Mouse (Mus musculus): ENCODE results near the gene Pros1. TPM values are rescaled to one million over a fixed set of nuclear protein-coding genes. Genes with fewer than 3 reads are reported as not detected.

Pros1 gene
- total RNA-seq, 2 experiments from 2014 or later = 3.0 to 3.4 TPM

DNA sequence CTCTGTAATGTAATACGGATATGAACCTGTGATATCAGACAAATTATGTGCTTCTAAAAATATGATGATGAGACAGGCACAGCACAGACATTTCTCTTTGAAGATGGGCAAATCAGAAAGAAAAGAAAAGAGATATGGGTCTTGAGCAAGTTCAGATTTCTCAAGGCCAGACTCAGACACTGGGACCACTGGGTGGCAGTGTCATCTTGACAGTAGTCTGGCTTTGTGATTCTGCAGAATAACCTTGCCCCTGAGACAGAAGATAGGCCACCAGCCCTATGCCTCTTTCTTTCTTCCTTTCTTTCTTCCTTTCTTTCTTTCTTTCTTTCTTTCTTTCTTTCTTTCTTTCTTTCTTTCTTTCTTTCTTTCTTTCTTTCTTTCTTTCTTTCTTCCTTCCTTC, 120.8 kb downstream of the Pros1 start:
- ATAC-seq (replicated peaks; ENCODE audit: low FRiP score, poor library complexity, severe bottlenecking) = no peak

Other genes starting within 250 kb of the Pros1 start
- 9.6 and 66.3 TPM in 2 replicates for gene Nsun3, start 67.5 kb upstream of the Pros1 start, total RNA-seq (2015; ENCODE audit: low replicate concordance)
- 6.5 and 7.9 TPM in 2 replicates for gene Nsun3, start 67.5 kb upstream of the Pros1 start, total RNA-seq (2017; ENCODE audit: low replicate concordance)
- gene Stx19, start 39.6 kb upstream of the Pros1 start, total RNA-seq (2015; ENCODE audit: low replicate concordance) = not detected in 2 replicates
- not detected in 2 replicates for gene Stx19, start 39.6 kb upstream of the Pros1 start, total RNA-seq (2017; ENCODE audit: low replicate concordance)
- gene Arl13b, start 7.3 kb upstream of the Pros1 start, total RNA-seq (2015; ENCODE audit: low replicate concordance) = 0.72 and 3.8 TPM in 2 replicates
- 1.5 and 5.7 TPM in 2 replicates for gene Arl13b, start 7.3 kb upstream of the Pros1 start, total RNA-seq (2017; ENCODE audit: low replicate concordance)

Measured in erythroid progenitor cell, adult 5-6 weeks (primary cell).